In genomic region chr10:77260166-77260875, GRCm38 (mm10) we compare ENCODE assay signal across 9 mouse cellular contexts. TPM values are rescaled to one million over a fixed set of nuclear protein-coding genes. Genes with fewer than 3 reads are reported as not detected.
A peak's percentile ranks its signal among the peaks of the same experiment; 100 is the strongest.
DNase-seq lines count a peak whose midpoint lies in the region; ATAC-seq lines count a peak whose summit lies in the region.
"Had no signal": no experiment of that assay in that cellular context is flagged by ENCODE, and none has a peak within 500 bp of the region (broad histone marks: within the 10 kb centered on the region; RNA-seq: fewer than 3 reads in every experiment).

No protein-coding gene starts in this region.

- peaks cover 18% of the 10 kb centered on the region for H3K4me1 ChIP-seq in lung, embryonic 15.5 days
- peaks cover 12% of the 10 kb centered on the region for H3K4me1 ChIP-seq in forebrain, embryonic 14.5 days (ENCODE audit: control insufficient read depth, insufficient read depth, low read length)
- peaks cover 15% of the 10 kb centered on the region for H3K4me1 ChIP-seq in limb, embryonic 12.5 days (replicated peaks)
- H3K4me1 ChIP-seq in stomach, embryonic 14.5 days (ENCODE audit: control insufficient read depth, insufficient read depth, low read length): peaks cover 10% of the 10 kb centered on the region; the same call in 1 of the 2 replicates

- H3K9me3 ChIP-seq in lung, embryonic 15.5 days: no peaks in the 10 kb centered on the region
- H3K9me3 ChIP-seq in forebrain, embryonic 14.5 days (replicated peaks; ENCODE audit: control insufficient read depth, low read length): no peaks in the 10 kb centered on the region
- no peaks in the 10 kb centered on the region for H3K9me3 ChIP-seq in limb, embryonic 12.5 days
- no peaks in the 10 kb centered on the region for H3K9me3 ChIP-seq in stomach, embryonic 14.5 days (ENCODE audit: control insufficient read depth, low read depth, low read length)

- peaks cover 46% of the 10 kb centered on the region for H3K36me3 ChIP-seq in lung, embryonic 15.5 days
- H3K36me3 ChIP-seq in forebrain, embryonic 14.5 days (ENCODE audit: control insufficient read depth, insufficient read depth, low read length): peaks cover 38% of the 10 kb centered on the region
- H3K36me3 ChIP-seq in limb, embryonic 12.5 days: peaks cover 49% of the 10 kb centered on the region
- H3K36me3 ChIP-seq in stomach, embryonic 14.5 days (ENCODE audit: control insufficient read depth, insufficient read depth, low read length): peaks cover 46% of the 10 kb centered on the region

- 70% methylated on average over 17 of the region's 17 CpGs for WGBS in lung, embryonic 15.5 days
- WGBS in forebrain, embryonic 14.5 days: 91% methylated on average over 17 of the region's 17 CpGs
- whole genome bisulfite sequencing in limb, embryonic 12.5 days: 87% methylated on average over 17 of the region's 17 CpGs
- WGBS in stomach, embryonic 14.5 days: 77% methylated on average over 17 of the region's 17 CpGs

- H3K27ac ChIP-seq in lung, embryonic 15.5 days: no peak overlapping the region
- H3K27ac ChIP-seq in forebrain, embryonic 14.5 days (ENCODE audit: low read depth, low read length): no peak overlapping the region
- no peak overlapping the region for H3K27ac ChIP-seq in limb, embryonic 12.5 days
- no peak overlapping the region for H3K27ac ChIP-seq in stomach, embryonic 14.5 days (ENCODE audit: low read length)

- no peak overlapping the region; the same call in 1 of the 2 replicates for H3K9ac ChIP-seq in lung, embryonic 15.5 days
- peak overlapping the region; percentile 90 for H3K9ac ChIP-seq in forebrain, embryonic 14.5 days (ENCODE audit: low read length)
- H3K9ac ChIP-seq in limb, embryonic 12.5 days (replicated peaks): peak overlapping the region; percentile 84; the same call in 1 of the 2 replicates
- H3K9ac ChIP-seq in stomach, embryonic 14.5 days (replicated peaks; ENCODE audit: low read depth, low read length): no peak overlapping the region; the same call in 1 of the 2 replicates

- peak overlapping the region; percentile 91 for H3K4me3 ChIP-seq in lung, embryonic 15.5 days
- peak overlapping the region; percentile 88; the same call in 1 of the 2 replicates for H3K4me3 ChIP-seq in forebrain, embryonic 14.5 days (ENCODE audit: low read depth, low read length)
- H3K4me3 ChIP-seq in limb, embryonic 12.5 days (replicated peaks): peak overlapping the region; percentile 95
- H3K4me3 ChIP-seq in stomach, embryonic 14.5 days (ENCODE audit: low read depth, low read length): peak overlapping the region; percentile 70

- H3K4me2 ChIP-seq in lung, embryonic 15.5 days: peak overlapping the region; percentile 66
- H3K4me2 ChIP-seq in forebrain, embryonic 14.5 days (ENCODE audit: low read length): peak overlapping the region; percentile 78
- H3K4me2 ChIP-seq in limb, embryonic 12.5 days: peak overlapping the region; percentile 74
- peak overlapping the region; percentile 54 for H3K4me2 ChIP-seq in stomach, embryonic 14.5 days (replicated peaks; ENCODE audit: low read depth, low read length)

- DNase-seq in lung, postnatal 4 days: no peak
- no peak for DNase-seq in forebrain, embryonic 14.5 days (ENCODE audit: low spot score)
- DNase-seq in ovary, postnatal 36 days (ENCODE audit: low spot score): no peak
- no peak for DNase-seq in layer of hippocampus, postnatal 25 days (ENCODE audit: extremely low spot score in 1 of 2, low spot score in 1 of 2)
- DNase-seq: gastrocnemius, postnatal 14 days; lung, adult 2 months had no signal

- H3K27me3 ChIP-seq in lung, embryonic 15.5 days: no peaks in the 10 kb centered on the region
- no peaks in the 10 kb centered on the region for H3K27me3 ChIP-seq in forebrain, embryonic 14.5 days (replicated peaks; ENCODE audit: control insufficient read depth, insufficient read depth, low read length)
- H3K27me3 ChIP-seq in limb, embryonic 12.5 days: no peaks in the 10 kb centered on the region
- H3K27me3 ChIP-seq in stomach, embryonic 14.5 days (ENCODE audit: control insufficient read depth, insufficient read depth, low read length): no peaks in the 10 kb centered on the region

- ATAC-seq in lung, embryonic 15.5 days (ENCODE audit: borderline replicate concordance, extremely low read depth, low FRiP score, low TSS enrichment): no peak
- ATAC-seq in forebrain, embryonic 14.5 days: no peak
- ATAC-seq in limb, embryonic 12.5 days (ENCODE audit: insufficient number of reproducible peaks, insufficient read depth, low FRiP score, low TSS enrichment, low read depth): no peak
- no peak for ATAC-seq in stomach, embryonic 14.5 days (ENCODE audit: insufficient number of reproducible peaks, insufficient read depth, low FRiP score, low read depth)

RNA-seq across cellular contexts. Expression of gene Pofut2, which starts 1.3 kb away (rescaled TPM):
- 128 and 139 TPM in 2 replicates for polyA plus RNA-seq in lung, embryonic 15.5 days (2015; fragmentation: Nextera tagmentation; extraction: Ambion mirVana)
- polyA plus RNA-seq in forebrain, embryonic 14.5 days (2014; fragmentation: Nextera tagmentation; extraction: Ambion mirVana): 44.1 and 55.2 TPM in 2 replicates
- polyA plus RNA-seq in limb, embryonic 12.5 days (2016; fragmentation: Nextera tagmentation; extraction: Ambion mirVana): 95.6 and 98.1 TPM in 2 replicates
- 119 and 129 TPM in 2 replicates for polyA plus RNA-seq in stomach, embryonic 14.5 days (2014; fragmentation: Nextera tagmentation; extraction: Ambion mirVana)
- total RNA-seq in layer of hippocampus, postnatal 25 days (2021): 10 to 100 TPM; 29.9 to 31.9 TPM

Comparison
In these comparisons a context has a peak if more than half of its experiments do, and no peak if none do; other contexts are left out.
1. H3K9ac ChIP-seq: peak in forebrain, embryonic 14.5 days (single experiment) and limb, embryonic 12.5 days (single experiment); none in lung, embryonic 15.5 days (single experiment) and stomach, embryonic 14.5 days (single experiment).
2. Peak in every context shown above with its lines, with median percentiles within 50 percentile points of each other: H3K4me2 ChIP-seq and H3K4me3 ChIP-seq.